Mouse (Mus musculus) gastrocnemius, postnatal 14 days (tissue): Measurements from ENCODE around the gene Afdn. TPM values are rescaled to one million over a fixed set of nuclear protein-coding genes. Genes with fewer than 3 reads are reported as not detected.
"Not testable (repeated sequence)": the region's sequence is repeated elsewhere in the genome, so short reads cannot be mapped to it uniquely, and the experiment has no call there.

ENCODE experiments used
- DNase-seq: peaks from one replicate; pipeline ENCODE4 v3.0.0; 2021; ENCODE audit warnings: mixed read lengths
- intact Hi-C: fragments of 180-260 bp; cut with DNase I; formaldehyde crosslinking; loops from one replicate; pipeline ENCODE4 v1.15.1; 2025; ENCODE audit warnings: low total_unique reads
- total RNA-seq, 2 experiments: library from RNA; stranded (reverse); gene quantifications; 2 replicates each; pipeline ENCODE4 v1.2.3; 2021

The Afdn gene
- total RNA-seq, 2 experiments from 2014 or later, result 77.6 to 81.8 TPM

DNA sequence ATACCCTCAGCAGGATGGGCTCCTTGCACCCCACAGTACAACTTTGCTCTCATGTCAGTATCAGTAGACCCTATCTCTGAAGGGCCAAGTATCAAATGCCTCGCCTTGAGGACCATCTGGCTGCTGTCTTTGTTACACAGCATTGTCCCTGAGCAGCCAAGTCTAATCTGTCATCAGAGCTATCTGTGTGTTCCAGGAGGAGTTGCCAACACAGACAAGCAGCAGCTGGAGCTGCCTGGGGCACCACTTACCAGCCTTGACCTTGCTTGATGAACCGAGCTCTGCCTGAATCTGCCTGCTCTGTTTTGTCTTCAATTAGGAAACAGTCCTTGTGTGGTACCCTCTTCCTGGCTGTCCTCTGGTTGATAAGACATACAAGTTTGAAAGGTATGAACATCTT is 163.1 kb downstream of the Afdn start:
- intact Hi-C loops, result no loop called here
- no peak for DNase-seq

DNA sequence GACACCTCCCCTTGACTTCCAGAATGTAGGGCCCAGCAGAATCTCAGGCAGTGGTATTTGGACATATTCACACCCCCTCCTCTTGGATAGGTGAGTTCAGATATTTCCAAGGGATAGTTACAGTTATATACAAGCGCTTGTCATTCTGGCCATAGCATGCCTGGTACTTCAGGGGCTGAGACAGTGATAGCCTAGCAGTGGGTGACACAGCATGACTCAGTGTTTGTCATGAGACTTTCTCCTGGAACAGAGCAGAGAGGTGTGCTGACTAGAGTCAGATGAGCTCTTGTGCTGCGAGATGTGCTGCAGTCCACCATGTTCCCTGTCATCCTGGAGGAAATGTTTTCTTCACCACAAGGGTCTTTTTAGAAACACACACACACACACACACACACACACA is 164.2 kb downstream of the Afdn start:
- intact Hi-C loops, result no loop called here
- no peak for DNase-seq

DNA sequence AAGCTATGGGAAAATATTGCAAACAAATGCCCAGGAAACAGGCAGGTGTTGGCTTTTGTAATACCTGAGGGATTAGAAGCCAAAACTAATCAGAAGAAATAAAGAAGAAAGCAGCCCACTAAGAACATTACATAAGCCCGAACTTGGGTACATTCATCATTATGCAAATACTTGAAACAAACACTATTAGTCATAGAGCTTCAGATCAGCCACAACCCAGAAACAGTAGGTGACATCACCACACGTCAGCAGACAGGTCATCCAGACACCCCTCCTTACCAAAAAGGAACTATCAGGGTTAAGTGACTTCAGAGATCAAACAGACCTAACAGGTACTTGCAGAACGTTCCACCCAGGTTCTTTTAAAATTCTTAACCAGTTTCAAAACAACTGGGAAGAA is 165.6 kb downstream of the Afdn start:
- intact Hi-C loops, result no loop called here
- DNase-seq, result no peak

DNA sequence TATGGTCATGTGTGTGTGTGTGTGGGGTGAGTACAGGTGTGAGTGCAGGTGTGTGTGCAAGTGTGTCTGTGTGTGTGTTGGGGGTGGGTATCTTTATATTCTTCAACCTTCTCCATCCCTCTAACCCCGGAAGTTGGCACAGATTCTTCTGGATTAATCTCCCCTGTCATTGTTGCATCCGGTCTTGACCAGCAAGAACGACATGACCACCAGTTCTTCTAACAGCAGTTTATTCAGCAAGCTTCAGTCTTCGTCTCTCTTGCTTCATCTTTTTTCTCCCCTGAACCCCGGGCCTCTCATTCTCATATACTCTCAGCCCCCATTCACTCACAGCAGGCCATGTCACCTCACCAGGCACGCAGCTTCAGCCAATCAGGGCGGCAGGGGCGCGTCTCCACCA is 170.1 kb downstream of the Afdn start:
- intact Hi-C loops, result no loop called here

DNA sequence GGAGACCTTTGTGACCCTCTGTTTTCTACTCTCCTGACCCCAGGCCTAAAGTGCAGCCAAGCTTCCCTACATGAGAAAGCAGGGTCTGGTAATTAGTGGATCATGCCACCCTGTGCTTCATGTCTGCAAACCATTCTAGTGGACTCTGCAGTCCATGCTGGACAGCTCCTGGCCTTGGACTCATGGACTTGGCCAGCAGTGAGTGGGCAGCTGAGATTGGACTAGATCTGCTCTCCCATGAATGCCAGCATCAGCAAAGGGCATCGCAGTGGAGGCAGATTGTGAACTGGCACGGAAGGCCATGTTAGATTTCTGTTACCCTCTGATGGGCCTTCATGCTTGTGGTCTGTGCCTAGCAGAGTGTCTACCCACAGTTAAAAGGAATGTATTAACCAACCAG is 175.0 kb downstream of the Afdn start:
- DNase-seq, intact Hi-C loops: not testable (repeated sequence)

More for the DNA sequence above, 170.1 kb downstream of the Afdn start:
- DNase-seq, result no peak

DNA sequence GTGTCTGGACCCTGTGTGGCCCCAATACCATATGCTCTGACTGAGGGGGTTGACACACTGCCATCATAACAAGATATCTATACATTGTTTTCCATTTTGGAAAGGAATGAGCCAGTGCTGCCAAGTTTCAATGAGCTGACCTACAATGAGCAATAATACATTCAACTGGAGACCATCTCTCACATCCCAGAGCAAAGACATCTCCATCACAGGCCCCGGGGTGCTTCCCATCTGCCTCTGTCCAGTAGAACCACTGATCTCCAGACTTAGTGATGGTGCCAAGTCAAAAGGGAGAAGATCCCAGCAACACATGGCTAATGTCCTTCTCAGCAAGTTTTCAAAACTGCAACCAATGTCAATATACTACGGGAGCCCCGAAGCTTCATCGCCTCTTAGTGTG is 177.4 kb downstream of the Afdn start:
- no peak for DNase-seq
- intact Hi-C loops, result no loop called here

DNA sequence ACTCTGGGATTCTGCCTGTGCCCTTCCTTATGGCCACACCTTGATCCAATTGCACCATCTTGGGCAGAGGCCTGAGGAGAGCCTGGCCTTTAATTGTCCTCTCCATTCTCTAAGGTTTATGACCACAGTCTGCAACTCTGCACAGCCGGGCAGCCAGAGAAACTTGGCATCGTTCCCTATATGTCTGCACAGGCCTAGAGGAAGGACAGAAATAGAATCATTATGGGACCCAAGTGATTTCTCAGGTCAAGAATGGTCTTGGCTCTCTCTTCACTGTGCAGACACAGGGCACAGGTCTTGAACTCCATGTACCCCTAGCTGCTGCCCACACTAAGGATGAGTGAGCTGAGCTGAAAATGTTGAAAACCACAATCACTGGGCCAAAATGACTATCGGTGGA is 178.3 kb downstream of the Afdn start:
- intact Hi-C loops, result no loop called here

DNA sequence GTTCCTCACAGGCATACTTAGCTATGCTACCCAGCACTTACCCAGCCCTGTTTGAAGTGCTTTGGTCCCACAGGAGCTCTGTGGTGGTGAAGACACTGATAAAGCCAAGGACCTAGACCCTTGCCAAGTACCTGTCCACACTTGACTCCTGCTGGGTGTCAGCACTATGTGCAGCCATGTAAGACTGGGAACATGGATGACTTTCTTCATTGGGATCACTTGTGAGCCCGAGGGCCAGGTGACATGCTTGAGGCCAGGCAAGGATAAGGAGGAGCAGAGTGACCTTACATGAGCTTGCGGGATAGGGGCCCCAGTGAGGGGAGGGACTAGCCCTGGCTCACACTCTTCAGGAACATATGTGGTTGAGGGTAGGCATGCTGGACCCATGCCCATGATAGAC is 178.9 kb downstream of the Afdn start:
- DNase-seq, intact Hi-C loops: not testable (repeated sequence)

More for the DNA sequence above, 178.3 kb downstream of the Afdn start:
- no peak for DNase-seq

DNA sequence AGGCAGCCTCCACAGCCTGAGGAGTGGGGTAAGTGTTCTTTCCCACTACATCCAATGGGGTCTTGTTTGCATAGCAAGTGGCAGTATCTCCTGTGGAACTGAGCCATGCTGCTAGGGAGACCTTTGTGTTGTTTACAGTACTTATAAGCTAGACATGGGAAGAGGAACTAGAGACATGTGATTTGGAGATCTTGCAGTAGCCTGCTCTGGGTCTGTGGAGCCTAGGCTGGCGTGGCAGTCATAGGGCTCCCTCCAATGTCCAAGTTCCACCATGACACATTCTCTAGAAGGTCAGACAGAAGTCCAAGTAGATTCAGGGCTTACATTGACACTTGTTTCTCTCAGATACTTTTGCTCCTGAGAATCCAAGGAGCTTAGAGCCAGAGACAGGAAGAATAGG is 180.1 kb downstream of the Afdn start:
- intact Hi-C loops, result loop anchor here (10.0 kb wide), 1 partner anchor 86 kb away; no protein-coding TSS in a partner anchor
- no peak for DNase-seq

DNA sequence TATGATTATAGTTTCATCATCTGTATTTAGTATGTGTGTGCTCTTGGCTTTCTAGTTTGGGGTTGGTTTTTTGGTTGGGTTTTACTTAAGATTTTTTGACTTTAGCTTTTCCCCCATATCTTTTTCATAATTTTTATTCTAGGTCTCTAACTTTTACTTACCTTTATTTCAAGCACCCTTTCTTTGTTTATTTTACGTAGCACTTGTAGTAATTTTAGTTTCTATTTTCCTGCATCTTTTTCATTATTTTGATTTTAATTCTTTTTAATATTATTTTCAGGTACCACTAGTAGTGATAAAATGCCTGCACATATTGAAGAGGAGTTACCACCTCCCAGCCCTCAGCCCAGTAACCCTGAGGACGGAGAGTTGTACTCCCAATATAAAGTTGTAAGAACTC is 187.7 kb downstream of the Afdn start, which contains the start of gene Gm7168:
Gene Gm7168 (plus strand): TSS at position 301 of the 400 bp plus-strand sequence.
- not testable (repeated sequence) for DNase-seq
- intact Hi-C loops, result loop anchor here (10.0 kb wide), 1 partner anchor 93 kb away; no protein-coding TSS in a partner anchor

DNA sequence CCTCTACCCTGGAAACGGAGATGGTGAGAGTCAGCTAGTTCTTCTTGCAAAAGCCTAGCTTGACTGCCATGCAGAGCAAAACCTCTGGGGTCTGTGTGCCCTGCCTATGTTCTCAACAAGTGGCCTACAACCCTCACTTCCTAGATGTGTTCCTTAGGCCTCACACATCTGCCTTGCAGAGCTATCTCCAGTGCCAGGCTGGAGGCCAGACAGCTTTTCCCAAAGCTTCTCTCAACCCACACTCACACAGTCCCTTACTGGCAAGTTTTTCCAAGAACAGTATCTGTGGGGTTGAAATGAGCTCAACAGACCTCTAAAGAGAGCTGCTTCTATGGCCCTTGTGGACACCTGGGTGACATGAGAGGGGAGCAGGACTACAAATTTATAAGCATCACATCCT is 191.2 kb downstream of the Afdn start:
- DNase-seq, intact Hi-C loops: not testable (repeated sequence)

Other genes starting within 250 kb of the Afdn start
- 1 to 10 TPM; 1.2 to 1.3 TPM for gene Tcte2, start 1.3 kb downstream of the Afdn start, total RNA-seq
- not detected for gene Gm7168, start 187.8 kb downstream of the Afdn start, total RNA-seq
- not detected for gene Gm7356, start 243.2 kb downstream of the Afdn start, total RNA-seq